Mouse (Mus musculus) layer of hippocampus, adult 11-12 months (tissue): ENCODE measurements at regions not wholly inside any gene's neighbourhood (a gene's known extent, or its start where the extent isn't known, plus 50 kb on each side); places are given as distances from the start of the nearest gene placed in this dataset.

Experiments used
- DNase-seq: peaks from one replicate; pipeline ENCODE4 v3.0.0; 2022; ENCODE audit warnings: low spot score

DNA sequence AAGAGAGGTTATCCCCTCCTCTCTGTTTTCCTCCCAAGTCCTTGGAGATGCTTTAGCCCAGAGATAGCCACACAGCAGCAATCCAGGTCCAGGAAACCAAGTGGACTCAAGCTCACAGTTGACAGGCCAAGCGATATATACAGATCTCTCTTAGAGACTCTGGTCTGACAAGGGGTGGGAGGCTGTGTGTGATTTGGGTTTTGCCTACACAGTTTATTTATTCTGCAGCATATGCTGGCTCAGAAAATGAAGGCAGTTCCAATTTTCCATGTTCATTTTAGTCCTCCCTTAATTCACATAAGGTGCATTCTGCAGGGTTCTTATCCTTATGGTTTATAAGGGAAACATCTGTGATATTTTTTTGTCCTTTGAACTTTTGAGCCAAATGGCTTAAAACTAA, 595.0 kb upstream of the Apob start:
- no peak for DNase-seq

DNA sequence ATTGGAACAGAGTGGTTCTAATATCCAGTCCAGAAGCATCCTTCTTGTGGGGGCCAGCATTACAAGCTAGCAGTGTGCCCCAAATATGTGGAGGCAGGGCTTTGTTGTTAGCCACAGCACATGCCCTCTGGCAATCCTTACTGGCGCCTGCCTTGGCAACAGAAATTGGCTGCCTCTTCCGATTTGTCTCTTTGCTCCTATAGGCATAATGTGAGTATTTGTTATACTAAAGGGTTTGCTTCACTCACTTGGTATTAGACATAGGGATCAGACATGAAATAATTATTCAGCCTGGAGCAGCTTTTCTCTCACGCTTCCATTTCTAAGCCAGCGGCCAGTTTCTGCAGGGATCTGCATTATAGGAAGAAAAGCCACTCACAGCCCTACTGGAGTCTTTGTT, 573.6 kb upstream of the Apob start:
- no peak for DNase-seq

DNA sequence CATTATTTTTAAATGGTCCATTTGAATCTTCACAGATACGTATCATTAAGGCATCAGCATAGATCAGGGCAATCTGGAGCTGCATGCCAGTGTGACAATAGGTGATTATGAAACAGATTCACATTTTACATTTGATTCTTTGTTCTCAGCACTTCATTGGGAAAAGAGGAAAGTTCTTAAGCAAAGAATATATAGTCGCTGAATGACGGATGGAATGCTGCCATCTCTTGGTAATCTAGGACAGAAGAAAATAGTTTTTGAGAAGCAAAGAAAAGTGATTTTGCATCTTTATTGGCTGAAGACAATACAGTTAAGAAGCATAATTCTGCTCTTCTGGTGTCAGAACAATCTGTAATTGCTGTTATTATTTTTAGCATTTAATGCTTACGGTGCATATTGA, 565.6 kb upstream of the Apob start:
- DNase-seq: no peak

DNA sequence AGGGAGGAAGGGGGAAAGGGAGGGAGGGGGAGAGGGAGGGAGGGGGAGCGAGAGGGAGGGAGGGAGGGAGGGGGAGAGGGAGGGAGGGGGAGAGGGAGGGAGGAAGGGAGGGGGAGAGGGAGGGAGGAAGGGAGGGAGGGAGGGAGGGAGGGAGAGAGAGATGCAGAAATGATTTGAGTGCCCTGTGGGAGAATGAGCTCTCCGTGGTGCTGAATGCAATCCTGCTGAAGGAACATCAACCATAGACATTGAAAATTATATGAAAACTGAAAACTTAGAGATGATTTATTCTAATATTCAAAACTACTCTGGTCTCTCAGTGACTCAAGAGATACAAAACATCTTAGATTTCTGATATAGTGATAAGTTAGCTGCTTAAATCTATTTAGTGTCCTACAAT, 557.2 kb upstream of the Apob start:
- no peak for DNase-seq

DNA sequence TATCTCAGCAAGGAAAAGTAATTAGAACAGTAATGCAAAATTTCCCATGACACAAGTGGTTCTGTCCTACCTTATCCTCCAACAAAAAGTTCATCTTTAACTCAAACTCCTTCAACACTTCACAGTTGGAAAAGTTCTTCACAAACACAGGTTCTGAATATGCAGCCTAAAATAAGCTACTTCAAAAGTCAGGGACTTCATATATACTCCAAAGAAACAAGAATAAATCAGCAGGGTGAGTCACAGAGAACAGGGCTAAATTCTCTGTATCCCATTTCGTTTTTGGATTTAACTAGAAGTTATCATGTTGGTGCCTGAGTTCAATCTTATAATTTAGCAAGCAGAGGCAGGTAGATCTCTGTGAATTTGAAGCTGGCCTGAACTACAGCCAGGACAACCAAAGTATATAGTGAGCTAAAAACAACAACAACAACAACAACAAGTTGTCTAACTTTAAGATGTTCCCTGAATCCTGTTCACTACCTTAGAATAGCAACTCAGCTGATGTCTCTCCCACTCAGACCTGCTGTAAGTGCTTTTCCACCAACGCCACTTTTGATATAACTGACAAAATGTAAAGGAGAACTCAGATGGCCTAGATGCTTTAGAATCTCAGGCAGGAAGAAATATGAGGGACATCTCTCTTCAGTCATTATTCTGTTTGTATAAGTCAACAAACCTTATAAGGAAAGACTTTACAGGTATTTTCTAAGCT, 555.5 kb upstream of the Apob start:
- no peak for DNase-seq

DNA sequence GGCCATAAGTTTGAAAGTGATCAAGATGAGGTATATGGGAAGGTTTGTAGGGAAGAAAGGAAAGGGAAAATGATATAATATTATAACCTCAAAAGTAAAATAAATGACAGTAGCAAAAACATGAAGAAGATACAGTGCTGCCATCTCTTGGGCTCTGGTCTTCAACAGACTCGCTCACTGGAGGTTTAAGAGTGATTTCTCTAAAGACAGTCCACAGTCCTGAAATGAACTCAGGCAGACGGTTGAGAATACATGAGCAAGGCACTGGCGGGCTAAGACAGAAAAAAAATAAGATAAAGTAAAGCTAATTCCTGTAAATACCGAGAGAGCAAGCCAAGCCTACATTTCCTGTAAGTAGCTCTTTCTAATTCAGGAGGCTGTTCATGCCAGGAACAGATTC, 546.5 kb upstream of the Apob start:
- DNase-seq: no peak

DNA sequence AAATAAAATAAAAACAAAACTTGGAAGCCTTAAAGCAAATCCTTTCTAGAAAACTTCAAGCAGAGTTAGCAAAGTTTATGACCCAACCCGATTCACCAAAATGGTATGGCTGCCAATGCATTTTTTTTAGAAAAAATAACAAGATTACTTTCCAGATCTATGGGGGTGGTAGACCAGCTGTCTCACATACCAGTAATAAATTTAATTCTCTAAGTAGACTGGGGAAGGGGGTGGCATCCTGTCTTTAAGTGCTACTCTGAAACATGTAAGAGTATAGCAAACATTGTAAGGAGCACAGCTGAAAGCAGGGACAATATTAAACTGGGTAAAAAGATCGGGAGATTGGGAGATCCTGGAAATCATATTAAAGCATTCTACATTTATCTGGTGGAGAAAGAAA, 532.2 kb upstream of the Apob start:
- DNase-seq: no peak

DNA sequence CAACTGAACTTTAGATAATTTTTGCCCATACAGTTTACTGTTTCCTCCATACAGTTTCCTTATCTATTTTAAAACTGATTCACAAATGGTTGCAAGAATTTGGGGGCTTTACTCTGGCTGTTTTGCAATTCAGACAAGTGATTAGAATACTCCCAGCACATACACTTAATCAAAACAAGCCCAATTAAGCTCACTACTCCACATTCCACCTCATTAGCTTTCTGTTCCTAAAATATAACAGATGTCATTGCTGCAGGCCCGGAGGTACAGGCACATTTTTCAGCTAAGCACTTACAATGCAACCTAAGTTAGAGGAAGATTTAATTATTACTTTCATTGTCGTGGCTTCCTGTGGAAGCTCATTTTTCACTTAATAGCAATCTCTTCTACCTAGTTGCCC, 526.9 kb upstream of the Apob start:
- no peak for DNase-seq

DNA sequence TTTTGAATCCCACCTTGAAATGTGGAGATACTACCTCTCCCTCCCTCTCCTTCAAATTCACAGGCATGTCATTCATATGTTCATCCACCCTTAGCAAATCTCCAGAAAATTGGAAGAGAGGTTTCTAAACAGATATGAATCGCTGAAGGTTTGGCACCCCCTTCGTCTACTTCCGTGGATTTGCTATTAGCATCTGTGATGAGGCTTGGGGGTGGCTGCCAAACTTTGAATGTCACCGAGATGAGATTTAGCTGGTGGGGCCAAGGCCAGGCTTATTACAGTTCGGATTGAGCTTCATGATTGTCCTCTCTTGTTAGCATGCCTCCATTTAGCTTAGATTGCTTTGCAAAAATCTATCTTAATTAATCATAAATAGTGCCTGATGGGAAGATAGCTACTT, 520.4 kb upstream of the Apob start:
- DNase-seq: no peak

DNA sequence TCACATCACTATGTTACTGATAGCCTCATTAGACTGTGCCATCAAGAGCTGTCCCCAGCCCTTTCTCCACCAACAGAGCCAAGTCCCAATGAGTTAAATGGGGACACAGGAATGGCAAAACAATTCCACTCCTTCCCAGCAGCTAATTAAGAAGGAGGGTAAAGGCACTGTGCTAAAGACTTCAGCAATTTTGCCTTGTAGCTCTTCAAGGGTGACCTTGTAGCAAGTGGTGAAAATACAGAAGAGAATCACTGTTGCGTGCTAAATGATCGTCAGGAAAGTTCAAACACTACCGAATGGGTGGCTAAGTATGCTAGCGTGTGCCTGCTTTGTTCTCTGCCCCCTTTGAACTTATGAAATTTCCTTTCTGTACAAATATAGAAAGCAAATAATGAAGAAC, 519.9 kb upstream of the Apob start:
- no peak for DNase-seq

DNA sequence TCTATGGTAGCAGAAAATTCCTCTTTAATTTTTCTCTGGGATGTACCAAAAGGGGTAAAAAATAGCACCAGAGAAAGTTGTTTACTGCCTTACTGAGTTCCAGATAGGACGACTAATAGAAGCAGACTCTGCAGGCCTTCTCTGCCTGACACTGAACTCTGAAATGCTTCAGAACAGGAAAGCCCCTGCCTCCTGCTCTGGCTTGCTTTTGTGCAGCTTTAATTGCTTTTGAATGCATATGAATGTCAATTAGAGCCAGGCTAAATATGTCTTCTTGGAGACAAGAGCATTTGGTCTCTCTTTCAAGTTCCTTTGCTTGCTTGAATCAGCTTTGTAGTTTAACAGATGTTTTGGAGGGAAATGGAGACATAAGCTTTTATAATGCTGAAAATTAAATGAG, 512.5 kb upstream of the Apob start:
- no peak for DNase-seq

DNA sequence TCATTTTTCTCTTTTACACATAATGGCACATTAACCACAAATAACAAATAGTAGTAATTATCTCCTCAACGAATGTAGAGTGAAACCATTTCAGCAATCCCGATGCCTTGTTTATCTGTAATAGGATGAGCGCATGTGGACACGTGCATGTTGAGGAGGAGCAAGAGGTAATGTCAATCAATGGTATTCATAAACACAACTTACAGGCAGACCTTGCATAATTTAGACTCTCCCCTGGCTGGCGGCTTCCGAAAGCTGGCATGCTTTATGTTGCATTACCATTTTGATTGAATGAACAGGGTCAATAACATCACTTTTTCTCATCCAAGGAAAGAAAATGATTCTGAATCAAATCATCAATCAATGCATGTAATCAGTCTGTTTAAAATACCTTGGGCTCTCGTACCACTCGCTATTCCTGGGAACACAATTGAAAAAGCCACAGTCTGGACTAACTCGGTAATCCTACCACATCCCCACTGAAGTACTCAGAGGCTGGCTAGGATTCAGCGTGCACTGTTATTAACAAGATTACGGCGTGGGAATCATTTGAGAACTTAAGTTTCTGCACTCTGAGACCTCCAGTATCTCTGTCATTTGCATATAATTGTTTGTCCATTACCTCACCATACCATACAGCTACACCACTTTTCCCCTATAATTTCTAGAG, 464.7 kb upstream of the Apob start:
- DNase-seq: no peak

DNA sequence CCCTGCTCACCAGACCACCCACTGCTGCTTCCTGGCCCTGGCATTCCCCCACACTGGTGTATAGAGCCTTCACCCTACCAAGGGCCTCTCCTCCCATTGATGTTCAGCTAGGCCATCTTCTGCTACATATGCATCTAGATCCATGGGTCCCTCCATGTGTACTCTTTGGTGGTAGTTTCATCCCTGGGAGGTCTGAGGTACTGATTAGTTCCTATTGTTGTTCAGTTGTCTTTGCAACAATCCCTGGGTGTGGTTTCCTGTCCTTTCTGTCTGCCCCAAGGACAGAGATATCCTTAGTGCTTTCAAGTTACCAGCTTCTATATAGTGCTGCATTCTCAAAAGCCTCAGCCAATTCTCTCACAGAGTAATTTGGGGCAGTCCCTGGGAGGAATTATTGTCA, 440.1 kb upstream of the Apob start:
- DNase-seq: no peak

DNA sequence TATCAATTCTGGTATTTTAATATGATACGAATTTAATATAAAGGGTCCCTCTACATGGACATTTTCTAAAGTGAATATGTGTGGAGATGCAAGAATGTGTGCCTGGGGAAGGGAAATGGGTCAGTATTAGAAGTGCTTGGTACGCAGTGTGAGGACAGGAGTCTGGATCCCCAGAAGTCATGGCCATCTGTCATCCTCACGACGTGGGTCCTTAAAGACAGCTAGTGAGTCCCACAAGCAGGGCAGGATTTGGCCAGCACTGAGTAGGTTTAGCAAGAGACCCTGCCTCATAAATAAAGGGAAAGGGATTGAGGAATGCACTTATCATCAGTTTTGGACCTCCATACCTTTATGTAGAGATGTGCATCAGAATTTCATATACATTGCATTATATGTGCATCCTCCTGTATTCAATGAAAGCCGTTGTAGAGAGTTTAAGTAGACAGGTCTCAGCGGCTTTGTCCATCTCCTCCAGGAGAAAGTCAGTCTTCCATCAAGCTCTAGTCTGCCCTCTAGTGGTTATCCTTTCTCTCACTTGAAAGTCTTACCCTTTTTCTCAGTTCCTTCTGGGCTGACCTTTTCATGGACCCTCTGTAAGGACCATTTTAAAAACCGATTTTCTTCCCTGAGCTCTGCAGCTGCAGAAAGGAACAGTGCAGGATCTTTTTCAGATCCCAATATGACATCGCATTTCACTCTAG, 434.0 kb upstream of the Apob start:
- peak; percentile 12 for DNase-seq

DNA sequence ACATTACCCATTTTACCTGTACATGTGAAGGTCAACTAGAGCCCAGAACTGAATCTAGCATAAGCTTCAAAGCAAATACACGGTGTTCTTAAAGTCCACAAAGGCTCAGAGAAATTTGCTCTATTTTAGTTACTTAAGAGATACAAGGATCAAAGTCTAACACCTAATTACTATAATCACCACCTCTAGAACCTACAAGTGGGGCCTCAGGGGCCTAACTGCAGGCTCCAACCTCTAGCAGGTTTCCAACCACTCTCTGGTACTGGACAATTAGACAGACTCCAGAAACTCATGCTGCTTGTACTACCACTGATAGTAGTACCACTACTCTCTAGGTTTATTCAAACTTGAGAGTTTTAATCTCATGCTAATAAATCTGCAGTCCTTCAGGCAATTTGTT, 428.7 kb upstream of the Apob start:
- DNase-seq: no peak

DNA sequence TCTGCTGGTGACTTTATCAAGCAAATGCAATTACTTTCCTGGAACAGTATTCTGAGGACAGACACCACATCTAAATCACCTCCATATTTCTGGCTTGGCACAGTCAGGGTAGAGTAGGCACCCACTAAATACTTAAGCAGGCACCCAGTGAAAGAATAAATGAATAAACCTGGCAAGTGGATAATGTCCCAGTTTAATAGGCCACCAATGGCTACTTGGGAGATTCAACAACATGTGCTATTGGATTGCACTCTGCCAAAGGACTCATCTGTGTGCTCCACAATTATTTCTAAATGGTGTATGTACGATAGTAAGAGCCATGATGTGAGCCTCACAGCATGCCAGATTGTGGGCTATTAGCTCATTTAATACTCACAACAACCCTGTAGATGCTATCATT, 417.2 kb upstream of the Apob start:
- DNase-seq: no peak

DNA sequence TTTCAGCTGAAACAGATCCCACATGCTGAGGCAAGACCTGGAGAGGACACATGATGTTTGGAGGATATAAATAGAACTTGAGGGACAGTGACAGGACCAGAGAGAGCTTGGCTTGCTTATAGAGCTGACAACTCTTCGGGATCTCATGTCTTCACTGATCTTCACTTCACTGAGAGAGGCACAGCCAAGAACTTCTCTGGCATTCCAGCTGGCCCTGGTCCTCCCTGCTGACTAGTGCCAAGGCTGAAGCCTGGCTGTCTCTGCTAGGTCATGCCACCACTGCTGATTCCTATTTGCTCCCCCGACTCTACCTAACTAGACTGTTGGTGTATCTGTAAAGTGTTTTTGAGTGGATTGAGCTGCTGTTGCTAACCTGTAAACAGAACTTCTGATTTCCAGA, 401.4 kb upstream of the Apob start:
- DNase-seq: no peak

DNA sequence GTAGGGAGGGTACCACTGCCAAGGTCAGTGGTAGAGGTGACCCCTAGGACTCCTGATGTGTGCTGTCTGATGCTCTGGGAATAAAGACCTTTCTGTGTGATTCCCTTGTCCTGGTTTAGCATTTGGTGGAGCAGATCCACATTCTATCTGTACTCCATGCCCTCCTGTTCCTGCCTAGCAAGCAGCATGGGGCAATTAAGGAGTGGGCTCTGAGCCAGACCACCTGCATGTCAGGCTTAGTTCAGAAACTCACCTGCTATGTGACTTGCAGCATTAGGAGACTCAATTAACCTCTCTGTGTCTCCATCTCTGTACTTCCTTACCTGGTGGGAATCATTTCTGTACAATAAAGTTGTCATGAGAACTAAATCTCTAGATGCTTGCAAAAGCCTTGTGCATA, 389.9 kb upstream of the Apob start:
- no peak for DNase-seq

DNA sequence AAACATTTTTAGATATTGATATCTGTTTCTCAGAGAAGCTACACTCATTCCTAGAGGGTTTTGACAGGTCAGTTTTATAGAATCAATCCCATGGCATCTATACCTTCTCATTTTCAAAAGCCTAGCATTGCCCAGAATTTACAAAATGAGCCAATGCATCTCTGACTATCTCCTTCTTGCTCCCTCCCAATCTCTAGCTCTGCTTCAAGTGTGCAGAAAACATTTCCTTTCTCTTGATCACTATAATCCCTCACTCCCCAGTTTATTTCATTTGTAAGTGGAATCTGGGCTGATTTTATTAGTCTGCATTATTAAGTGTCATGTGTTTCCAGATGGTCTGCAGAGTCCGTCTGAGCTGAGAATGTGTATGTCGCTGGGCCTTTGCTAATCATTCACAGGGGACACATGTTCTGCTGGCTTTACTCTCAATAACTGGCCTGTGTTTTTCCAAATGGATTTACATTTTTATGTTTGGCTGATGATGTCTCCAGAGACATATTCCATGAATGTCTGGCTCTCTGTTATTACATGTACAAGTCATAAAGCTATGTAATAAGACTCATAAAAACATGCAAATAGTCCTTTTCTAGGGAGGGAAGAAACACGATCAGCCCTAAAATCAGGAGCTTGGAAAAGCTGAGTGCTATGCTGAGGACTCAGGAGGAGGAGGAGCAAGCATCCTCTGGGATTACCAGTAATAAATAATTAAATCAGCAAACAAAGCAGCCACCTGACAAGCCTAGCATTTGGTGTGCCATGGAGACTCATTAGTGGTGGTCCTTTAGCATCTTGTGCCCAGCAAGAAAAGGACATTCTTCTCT, 366.0 kb upstream of the Apob start:
- no peak for DNase-seq

DNA sequence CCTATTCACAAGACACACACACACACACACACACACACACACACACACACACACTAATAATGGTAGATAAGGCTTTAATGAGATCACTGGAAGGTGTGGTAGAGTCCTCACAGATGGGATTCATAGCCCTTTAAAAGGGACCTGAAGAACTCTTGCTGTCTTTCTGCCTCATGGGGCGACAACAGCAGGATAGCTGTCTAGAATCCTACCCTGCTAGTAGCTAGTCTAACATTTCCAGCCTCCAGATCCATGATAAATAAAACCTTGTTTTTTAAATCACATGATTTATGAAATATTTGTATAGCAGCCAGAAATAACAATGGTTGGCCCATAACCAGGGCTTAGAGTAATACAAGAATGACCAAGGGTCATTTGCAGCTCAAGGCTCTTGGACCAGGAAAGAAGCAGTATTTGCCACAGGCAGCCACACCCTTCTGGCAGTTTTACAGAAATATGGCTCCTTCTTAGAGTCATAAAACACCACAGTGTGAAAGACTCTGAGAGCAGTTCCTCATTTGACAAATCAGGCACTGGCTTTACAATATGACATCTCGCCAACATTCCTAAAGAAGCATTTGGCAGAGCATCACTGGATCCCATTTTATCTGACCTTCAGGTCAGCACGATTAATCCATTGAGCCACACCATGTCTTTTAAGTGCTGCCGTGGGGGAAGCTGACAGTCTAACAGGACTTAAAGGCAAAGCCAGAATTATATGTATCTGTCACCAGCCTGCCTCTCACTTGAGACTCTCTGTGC, 340.9 kb upstream of the Apob start:
- DNase-seq: no peak

DNA sequence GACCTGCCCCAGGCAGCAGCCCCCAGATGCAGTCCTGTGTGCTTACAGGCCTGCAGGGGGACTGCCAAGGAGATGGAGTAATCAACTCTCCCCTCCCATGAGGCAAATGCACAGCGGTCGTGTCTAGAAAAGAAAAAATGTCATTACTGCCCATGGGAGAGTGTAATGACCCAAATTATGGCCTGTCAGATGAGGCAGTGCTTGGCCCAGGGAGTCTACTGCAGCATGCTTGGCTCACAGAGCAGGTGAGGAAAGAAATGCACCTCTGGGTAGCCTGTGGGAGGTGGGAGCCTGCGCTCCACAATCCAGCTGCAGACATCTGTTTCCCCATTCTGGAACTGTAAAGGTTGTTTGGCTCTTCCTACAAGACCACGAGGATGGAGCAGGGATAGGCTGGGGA, 339.8 kb upstream of the Apob start:
- DNase-seq: no peak

DNA sequence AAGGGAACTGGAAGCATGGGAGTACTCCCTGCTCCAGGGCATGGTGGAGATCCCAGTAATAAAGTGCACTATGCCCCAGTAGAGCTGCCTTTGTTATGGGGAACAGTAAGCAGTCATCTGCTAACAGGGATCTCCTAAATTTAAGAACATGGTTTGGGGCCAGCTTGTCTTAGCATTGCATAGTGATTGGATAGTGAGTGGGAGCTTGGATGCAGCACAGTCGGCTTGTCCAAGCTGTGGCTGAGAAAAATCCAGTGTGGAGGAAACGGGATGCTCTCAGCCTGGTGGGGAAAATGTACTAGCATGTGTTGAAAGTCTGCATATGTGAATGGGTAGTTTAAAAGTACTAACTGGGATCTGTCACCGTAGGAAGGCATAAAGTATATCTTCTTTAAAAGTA, 326.6 kb upstream of the Apob start:
- DNase-seq: no peak
